Mouse (Mus musculus) hindbrain, postnatal 0 days (tissue): Measurements from ENCODE around the gene Zfp879. TPM values are rescaled to one million over a fixed set of nuclear protein-coding genes. Genes with fewer than 3 reads are reported as not detected.
A peak's percentile ranks its signal among the peaks of the same experiment; 100 is the strongest.

Experiments used
- ATAC-seq: fragments of 200-750 bp; cut with Nextera tagmentation; 2 replicates; pipeline ENCODE4 v1.8.0; 2017; ENCODE audit warnings: mild to moderate bottlenecking, moderate TSS enrichment, moderate library complexity
- DNase-seq: peaks from one replicate; pipeline ENCODE4 v3.0.0-alpha.2; 2015; ENCODE audit warnings: low spot score
- H3K27ac ChIP-seq: fragments of 300-500 bp; sonication (generic); 2 replicates; pipeline ENCODE4 v1.5.1; 2014; ENCODE audit warnings: mild to moderate bottlenecking
- H3K27me3 ChIP-seq: fragments of 300-500 bp; sonication (generic); 2 replicates; pipeline ENCODE4 v1.6.1; 2014; ENCODE audit warnings: low read length, mixed read lengths; ENCODE audit not compliant: insufficient read depth
- H3K36me3 ChIP-seq: fragments of 300-500 bp; sonication (generic); 2 replicates; pipeline ENCODE4 v1.6.1; 2014; ENCODE audit warnings: low read length, mixed read lengths; ENCODE audit not compliant: insufficient read depth
- H3K4me1 ChIP-seq: fragments of 300-500 bp; sonication (generic); 2 replicates; pipeline ENCODE4 v1.6.1; 2014; ENCODE audit warnings: antibody characterized with exemption, low read length, mixed read lengths; ENCODE audit not compliant: insufficient read depth
- H3K4me2 ChIP-seq: fragments of 300-500 bp; sonication (generic); 2 replicates; pipeline ENCODE4 v1.6.1; 2014; ENCODE audit warnings: low read depth, mild to moderate bottlenecking, low read length, moderate library complexity, mixed read lengths
- H3K4me3 ChIP-seq: fragments of 300-500 bp; sonication (generic); 2 replicates; pipeline ENCODE4 v1.5.1; 2014; ENCODE audit warnings: low read length
- H3K9ac ChIP-seq: fragments of 300-500 bp; sonication (generic); replicated peaks from 2 replicates; pipeline ENCODE4 v1.6.1; 2014; ENCODE audit warnings: mild to moderate bottlenecking, low read length, moderate library complexity, mixed read lengths
- H3K9me3 ChIP-seq: fragments of 300-500 bp; sonication (generic); 2 replicates; pipeline ENCODE4 v1.6.1; 2016; ENCODE audit warnings: low read length, mixed read lengths
- CTCF ChIP-seq: IDR thresholded peaks from 2 replicates; pipeline ENCODE4 v1.5.1; 2016; ENCODE audit warnings: antibody characterized with exemption, control low read depth, low read depth
- WGBS: fragments of 180-500 bp; shearing (Covaris S2); extraction: QIAGEN DNeasy Blood & Tissue Kit; methylation state at CpG from one replicate; pipeline ENCODE4 v1.1.7; 2014; 5-methylcytosine and 5-hydroxymethylcytosine counted together
- polyA plus RNA-seq: library from polyadenylated mRNA; unstranded; fragments of >200 nt; fragmentation: Nextera tagmentation; extraction: Ambion mirVana; gene quantifications from 2 replicates; pipeline ENCODE4 v1.2.1, GENCODE M21; 2015
- total RNA-seq: library from RNA; depleted of rRNA; stranded (reverse); fragments of >200 nt; gene quantifications from 2 replicates; pipeline ENCODE4 v1.2.3, GENCODE M21; 2014

Zfp879 gene
- total and polyA plus RNA-seq, 2 experiments from 2014 or later: 0.85 to 3.2 TPM

- no peaks in the 10 kb centered on the region for H3K9me3 ChIP-seq
- peak; percentile 7 for DNase-seq
- TF ChIP-seq CTCF: no peak
- H3K9ac ChIP-seq: 0 out of 2 replicates have a peak overlapping the region, but pooled peaks have one; percentile 19
- peak overlapping the region; percentile 93 for H3K4me2 ChIP-seq
- peak overlapping the region; percentile 44 for H3K4me3 ChIP-seq
- no peak overlapping the region for H3K27ac ChIP-seq
- ATAC-seq: no peak
- peaks cover 8% of the 10 kb centered on the region for H3K4me1 ChIP-seq
- H3K27me3 ChIP-seq: peaks cover 40% of the 10 kb centered on the region
- 1% methylated on average over 71 of the region's 72 CpGs for WGBS
- no peaks in the 10 kb centered on the region for H3K36me3 ChIP-seq
Measured at GRCm38 (mm10) chr11:50850989-50851601, 9.7 kb upstream of the Zfp879 start.

GRCm38 (mm10) chr11:50850177-50850735 is 8.9 kb upstream of the Zfp879 start, which contains the start of gene Grm6:
TSS of gene Grm6 (plus strand) at chr11:50850685.
- Histone ChIP-seq H3K4me3 (peak within 1 kb of the TSS; percentile 44), H3K36me3 (no peaks in the 10 kb centered on the region), H3K9ac (0 out of 2 replicates have a peak within 1 kb of the TSS, but pooled peaks have one; percentile 19), H3K27me3 (peaks cover 40% of the 10 kb centered on the region), H3K4me2 (peak within 1 kb of the TSS; percentile 93), H3K27ac (no peak within 1 kb of the TSS), H3K4me1 (peaks cover 8% of the 10 kb centered on the region), H3K9me3 (no peaks in the 10 kb centered on the region)
- no peak for TF ChIP-seq CTCF
- 4% methylated on average over 11 of the region's 11 CpGs for WGBS
- DNase-seq: no peak
- no peak for ATAC-seq

DNA sequence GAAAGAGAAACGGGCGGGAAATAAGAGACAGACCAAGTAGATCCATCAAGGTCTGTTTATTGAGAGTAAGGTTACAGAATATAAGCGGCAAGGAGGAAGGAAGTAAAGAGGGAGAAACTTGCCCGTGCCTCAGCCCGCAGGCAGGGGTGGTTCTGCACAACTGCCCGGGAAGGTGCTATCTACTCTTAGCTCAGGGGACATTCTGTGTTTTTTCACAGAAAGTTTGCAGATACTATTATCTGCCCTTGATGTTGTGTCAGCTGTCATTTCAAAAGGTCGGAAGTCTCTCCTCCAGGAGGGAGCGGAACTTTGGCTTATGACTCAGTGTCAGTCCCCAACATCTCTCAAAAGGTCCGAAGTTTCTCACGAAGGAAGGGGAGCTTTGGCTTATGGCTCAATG is 8.0 kb upstream of the Zfp879 start:
- Histone ChIP-seq H3K27ac (no peak overlapping the region), H3K9me3 (no peaks in the 10 kb centered on the region), H3K27me3 (peaks cover 40% of the 10 kb centered on the region), H3K4me3 (no peak overlapping the region), H3K4me2 (no peak overlapping the region), H3K4me1 (peaks cover 8% of the 10 kb centered on the region), H3K36me3 (no peaks in the 10 kb centered on the region), H3K9ac (no peak overlapping the region)
- WGBS: 14% methylated on average over 10 of the region's 10 CpGs
- no peak for TF ChIP-seq CTCF
- DNase-seq (no peak), ATAC-seq (no peak)

GRCm38 (mm10) chr11:50848520-50849137 is 7.3 kb upstream of the Zfp879 start:
- Histone ChIP-seq H3K4me3 (no peak overlapping the region), H3K36me3 (no peaks in the 10 kb centered on the region), H3K9ac (no peak overlapping the region), H3K27ac (no peak overlapping the region), H3K4me1 (peaks cover 8% of the 10 kb centered on the region), H3K9me3 (no peaks in the 10 kb centered on the region), H3K4me2 (no peak overlapping the region), H3K27me3 (peaks cover 40% of the 10 kb centered on the region)
- DNase-seq (no peak), ATAC-seq (no peak)
- TF ChIP-seq CTCF: no peak
- 50% methylated on average over 3 of the region's 3 CpGs for WGBS

DNA sequence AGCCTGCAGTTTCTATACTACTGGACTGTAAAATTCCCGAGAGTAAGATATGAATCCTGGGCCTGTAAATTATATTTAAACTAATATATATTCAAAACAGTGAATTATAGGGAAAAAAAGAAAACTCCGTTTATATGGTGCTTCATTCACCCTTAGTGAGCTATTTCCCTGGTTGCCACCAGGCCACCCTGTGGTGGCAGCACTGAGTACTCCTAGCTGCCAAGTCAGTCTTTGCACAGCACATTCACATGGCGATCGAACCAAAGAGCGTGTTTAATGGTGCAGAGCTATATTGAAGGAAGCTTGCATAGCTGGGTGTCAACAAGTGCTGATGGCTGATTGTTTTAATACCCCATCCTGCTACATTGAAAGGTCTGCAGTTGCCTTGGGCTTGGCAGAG is 5.7 kb upstream of the Zfp879 start:
- H3K4me2 ChIP-seq: no peak overlapping the region
- H3K27ac ChIP-seq: no peak overlapping the region
- no peak overlapping the region for H3K9ac ChIP-seq
- peaks cover 8% of the 10 kb centered on the region for H3K4me1 ChIP-seq
- ATAC-seq (no peak), DNase-seq (peak; percentile 49)
- H3K27me3 ChIP-seq: peaks cover 36% of the 10 kb centered on the region
- H3K9me3 ChIP-seq: no peaks in the 10 kb centered on the region
- no peak overlapping the region for H3K4me3 ChIP-seq
- WGBS: 54% methylated on average over 5 of the region's 5 CpGs
- peak; percentile 71 for TF ChIP-seq CTCF
- H3K36me3 ChIP-seq: no peaks in the 10 kb centered on the region

- no peak overlapping the region for H3K9ac ChIP-seq
- DNase-seq (no peak), ATAC-seq (no peak)
- no peaks in the 10 kb centered on the region for H3K9me3 ChIP-seq
- TF ChIP-seq CTCF: no peak
- H3K27me3 ChIP-seq: peaks cover 27% of the 10 kb centered on the region
- no peak overlapping the region for H3K4me2 ChIP-seq
- H3K4me3 ChIP-seq: no peak overlapping the region
- peaks cover 8% of the 10 kb centered on the region for H3K4me1 ChIP-seq
- no peak overlapping the region for H3K27ac ChIP-seq
- WGBS: 90% methylated on average over 3 of the region's 3 CpGs
- H3K36me3 ChIP-seq: no peaks in the 10 kb centered on the region
Measured at GRCm38 (mm10) chr11:50845951-50846350, 4.6 kb upstream of the Zfp879 start.
